Mouse (Mus musculus): ENCODE data around the gene Ston2.

Gene Ston2

DNA sequence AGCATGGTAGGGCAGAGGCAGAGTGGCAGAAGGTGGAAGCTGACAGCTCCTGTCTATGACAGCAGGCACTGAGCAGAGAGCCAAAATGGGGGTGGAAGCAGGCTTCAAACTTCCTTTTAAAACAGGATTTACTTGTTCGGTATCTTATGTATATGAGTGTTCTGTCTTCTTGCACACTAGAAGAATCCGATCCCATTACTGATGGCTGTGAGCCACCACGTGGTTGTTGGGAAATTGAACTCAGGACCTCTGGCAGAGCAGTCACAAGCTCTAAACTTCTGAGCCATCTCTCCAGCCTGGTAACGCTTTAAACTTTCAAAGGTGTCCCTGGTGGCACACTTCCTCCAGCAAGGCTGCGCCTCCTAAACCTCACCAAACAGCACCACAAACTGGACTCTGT is 85.4 kb downstream of the Ston2 start:
- DNase-seq (ENCODE audit: low spot score) = no peak

DNA sequence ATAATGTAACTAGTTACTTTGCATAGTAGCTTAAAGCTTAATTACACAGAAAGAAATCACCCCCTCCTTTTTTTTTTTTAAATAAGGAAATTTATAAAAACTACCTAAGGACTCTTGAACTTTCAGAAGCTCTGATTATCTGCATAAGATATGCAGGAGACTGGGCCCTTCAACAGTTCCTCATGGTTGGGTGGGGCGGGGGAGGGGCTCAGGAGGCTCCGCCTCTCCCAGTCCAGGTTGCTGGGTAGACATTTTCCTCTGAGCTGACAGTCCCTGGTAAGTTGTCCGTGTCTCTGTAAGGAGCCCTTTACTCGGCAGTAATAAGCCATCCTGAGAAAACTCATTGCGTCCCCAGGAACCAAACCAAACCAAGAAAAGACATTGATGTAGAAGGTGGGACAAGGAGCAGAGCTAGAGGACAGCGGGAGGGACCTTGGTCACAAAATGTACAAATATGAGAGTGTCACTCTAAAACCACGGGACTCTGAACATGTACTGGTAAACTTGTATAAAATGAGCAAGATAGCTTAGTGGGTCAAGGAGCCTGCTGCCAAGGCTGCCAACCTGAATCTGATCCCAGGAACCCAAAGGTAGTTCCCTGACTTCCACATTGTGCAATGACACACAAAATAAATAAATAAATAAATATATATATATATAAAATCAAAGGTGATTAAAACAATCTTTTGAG is 88.6 kb downstream of the Ston2 start:
- no peak for DNase-seq (ENCODE audit: low spot score)

DNA sequence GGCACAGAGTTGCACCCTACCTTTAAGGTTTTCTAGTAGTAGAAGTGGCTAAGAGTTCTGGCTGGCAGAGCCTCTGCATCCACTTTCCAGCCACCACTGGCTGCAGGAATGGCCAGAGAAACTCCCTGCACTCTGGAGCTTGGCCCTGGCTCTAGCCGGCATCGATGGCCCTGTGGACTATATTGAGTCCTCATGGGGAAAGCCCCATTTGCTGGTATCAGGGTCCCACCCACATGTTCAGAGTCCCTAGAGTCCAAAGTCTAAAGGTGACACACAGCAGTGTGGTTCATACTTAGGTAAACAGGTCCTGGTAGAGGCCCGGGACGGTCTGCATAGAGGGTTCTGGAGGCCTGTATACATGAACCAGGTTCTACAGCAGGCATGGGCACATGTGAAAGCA is 92.0 kb downstream of the Ston2 start:
- DNase-seq (ENCODE audit: low spot score) = no peak

DNA sequence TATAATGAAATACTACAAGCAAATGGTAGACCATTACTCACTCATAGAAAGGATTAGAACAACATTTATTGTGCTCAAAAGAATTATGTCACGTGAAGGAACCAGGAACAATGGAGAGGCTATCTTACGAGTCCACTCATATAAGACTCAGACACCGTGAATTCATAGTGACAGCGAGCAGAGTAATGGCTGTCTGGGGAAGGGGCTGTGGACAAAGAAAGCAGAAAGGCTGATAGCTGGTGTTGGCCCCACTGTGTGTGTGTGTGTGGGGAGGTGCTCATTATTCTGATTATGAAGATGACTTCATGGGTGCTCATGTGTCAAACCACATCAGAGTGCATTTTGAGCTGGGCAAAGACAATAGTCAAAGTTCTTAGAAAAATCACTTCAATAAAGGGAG is 92.4 kb downstream of the Ston2 start:
- DNase-seq (ENCODE audit: low spot score) = no peak

DNA sequence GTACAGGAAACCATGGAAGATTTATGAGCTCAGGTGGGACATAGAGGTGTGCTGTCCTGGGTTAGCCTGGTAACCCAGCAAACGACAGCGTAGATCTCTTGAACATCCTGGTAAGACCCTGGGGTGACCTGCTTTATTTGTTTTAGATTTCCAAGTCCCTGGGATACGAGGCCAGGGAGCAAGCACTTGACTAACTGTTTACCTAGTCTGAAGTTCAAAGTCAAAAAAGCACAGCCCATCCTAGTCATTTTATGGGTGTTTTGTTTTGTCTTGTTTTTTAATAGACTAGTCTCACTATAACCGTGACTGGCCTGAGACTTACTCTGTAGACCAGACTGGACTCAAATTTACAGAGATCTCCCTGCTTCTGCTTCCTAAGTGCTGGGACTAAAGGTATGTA is 93.4 kb downstream of the Ston2 start:
- DNase-seq (ENCODE audit: low spot score) = no peak

DNA sequence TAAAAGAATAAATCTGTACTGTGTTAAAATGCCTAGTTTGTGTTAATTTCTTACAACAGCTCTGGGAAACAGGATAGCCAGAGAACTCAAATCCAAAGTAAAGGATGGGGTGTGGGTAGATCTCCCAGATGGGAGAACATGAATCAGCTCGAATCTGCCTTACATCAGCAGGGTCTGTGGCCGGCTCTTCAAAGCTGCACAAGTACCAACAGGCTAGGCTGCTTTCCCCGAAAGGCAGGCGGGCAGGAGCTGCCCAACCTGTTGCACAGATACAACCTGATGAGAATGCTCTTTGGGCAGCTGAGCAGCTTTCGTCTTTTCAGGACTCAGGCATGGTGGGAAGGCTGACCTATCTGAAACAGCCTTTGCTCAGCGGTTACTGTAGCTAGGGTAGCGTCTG is 94.6 kb downstream of the Ston2 start:
- peak; percentile 57 for DNase-seq (ENCODE audit: low spot score)

DNA sequence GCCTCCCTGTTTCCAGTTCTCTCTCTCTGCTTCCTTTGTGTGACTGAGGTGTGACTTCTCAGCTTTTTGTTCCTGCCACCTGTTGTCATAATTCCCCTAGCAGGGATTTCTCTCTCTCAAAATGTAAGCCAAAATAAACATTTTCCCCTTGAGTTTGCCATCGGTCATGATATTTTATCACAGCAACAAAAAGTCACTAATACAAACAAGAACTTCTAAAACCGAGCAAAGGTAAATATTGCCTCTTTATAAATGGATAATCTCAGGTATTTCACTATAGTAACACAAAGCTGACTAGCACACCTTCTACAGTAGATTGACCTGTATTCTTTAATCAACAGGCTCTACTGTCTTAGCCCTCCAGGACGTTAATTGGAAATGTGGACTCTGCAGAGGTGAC is 95.2 kb downstream of the Ston2 start:
- no peak for DNase-seq (ENCODE audit: low spot score)

DNA sequence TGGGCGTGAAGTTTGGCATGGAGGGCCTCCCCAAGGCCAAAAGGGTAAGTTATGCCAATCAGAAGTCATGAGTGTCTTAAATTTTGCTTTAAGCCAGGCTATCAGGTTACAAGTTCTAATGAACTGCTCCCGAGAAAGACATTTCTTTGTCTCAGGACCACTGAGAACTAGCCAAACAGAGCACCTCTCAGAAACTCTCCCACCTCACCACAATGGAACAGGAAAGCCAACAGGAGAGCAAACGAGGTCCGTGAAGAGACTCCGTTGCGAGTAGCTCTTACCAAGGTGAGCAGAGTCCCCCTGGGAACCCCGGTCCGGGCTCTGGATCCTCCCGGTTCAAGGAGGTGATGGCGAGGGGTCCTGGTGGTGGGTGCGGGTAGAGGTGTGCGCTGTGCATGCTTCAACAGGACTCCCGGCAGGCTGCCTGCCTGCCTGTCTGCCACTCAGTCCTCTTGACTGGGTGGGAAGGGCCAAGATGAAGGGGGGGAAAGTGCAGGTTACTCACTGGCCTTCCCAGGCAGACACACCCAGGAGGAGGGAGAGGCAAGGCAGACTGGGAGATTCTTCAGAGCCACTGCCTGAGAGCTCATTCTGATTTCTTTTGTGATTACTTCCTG is 102.4 kb downstream of the Ston2 start:
- DNase-seq (ENCODE audit: low spot score) = no peak

DNA sequence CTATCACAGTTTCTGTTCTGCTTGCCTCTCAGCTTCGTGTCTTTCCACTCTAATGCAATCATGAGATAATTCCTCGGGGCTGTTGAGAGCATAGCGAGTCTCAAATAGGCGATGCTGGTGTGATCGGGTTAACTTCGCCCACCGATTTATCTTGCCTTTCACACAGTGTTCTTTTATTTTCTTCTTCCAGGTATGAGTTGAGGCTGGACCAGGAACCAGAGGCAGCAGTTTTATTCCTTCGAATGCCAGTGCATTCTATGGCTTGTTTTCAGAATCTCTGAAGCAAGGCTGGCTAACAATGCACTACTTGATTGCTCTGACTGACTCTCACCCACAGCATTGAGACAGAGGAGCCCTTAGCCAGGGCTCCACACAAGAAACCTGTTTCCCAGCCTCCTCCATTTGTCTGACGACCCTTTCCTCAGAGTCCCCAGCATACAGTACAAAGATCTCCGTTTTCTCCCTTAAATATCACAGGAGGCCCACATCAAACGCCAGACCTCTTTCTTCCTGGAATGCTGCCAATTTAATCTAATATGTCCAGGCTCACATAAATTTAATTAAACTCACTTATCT is 103.3 kb downstream of the Ston2 start:
- no peak for DNase-seq (ENCODE audit: low spot score)

DNA sequence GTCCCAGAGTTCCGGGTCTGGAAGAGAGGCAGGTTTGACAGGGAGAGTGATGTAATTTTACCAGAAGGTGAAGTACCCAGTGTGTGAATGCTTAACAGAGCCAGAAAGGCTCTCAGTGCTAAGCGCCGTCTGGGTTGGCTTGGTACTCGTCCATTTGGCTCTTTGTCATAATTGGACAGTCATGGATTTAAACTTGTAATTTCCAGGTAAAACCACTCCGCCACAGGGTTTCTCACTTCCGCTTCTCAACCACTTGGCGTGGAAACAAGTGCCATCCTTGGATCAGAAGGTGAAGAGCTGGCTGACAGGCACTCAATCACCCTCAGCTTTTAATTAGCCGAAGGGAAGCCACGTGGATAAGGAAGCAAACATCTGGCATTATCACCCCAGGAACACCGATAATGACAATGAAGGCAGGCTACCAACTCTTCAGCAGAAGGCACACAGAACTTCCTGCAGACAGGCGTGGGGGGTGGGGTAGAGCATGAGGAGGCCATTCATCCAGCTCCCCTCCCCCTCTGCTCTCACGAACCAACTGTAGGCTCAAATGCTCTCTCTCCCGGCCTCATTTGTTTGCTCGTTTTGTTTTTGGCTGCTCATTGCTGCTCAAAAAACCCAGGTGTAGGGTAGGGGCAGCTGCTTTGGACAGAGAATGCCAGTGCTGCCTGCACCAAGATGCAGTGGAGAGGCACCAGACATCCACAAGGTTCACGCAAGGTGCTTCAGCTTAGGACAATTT is 103.9 kb downstream of the Ston2 start:
- DNase-seq (ENCODE audit: low spot score) = no peak

DNA sequence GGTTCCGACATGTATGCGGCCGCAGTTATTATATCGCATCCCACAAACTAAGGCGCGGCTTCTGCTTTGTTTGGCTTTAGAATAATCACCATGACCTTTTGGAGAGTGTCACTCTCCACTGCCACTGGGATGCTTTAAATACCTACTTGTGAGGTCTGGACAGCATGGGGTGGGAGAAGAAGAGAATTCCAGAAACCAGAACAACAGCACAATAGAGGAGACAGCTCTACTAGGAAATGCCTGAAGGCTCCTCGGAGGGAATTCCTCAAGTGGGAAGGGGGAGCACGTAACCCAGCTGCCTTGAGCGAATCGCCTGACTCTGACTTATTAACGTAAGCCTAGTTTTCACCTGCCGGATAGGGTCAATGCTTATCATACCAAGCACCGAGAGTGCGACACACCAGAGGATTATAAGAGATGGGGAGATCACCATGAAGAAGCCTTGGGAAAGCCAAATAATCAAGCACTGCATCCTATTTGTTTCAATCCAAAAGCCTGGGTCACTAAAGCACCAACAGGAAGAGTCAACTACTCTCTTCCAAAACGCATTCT is 104.6 kb downstream of the Ston2 start:
- DNase-seq (ENCODE audit: low spot score) = no peak

DNA sequence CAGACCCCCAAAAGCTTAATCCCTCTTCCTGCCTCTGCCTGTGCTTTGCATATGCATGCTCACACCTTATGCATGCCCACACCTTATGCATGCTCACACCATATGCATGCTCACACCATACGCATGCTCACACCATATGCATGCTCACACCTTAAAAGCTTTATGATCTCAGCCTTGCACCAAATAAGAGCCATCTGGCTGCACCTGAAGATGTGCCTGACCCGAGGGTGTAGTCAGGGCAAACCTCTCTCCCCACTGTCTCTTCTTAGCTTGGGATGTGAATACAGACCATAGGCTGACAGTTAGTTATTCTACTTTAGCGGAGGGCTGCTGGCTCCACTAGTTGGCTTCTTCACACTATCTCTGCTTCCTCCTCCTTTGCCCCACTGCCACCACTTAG is 105.1 kb downstream of the Ston2 start:
- no peak for DNase-seq (ENCODE audit: low spot score)

DNA sequence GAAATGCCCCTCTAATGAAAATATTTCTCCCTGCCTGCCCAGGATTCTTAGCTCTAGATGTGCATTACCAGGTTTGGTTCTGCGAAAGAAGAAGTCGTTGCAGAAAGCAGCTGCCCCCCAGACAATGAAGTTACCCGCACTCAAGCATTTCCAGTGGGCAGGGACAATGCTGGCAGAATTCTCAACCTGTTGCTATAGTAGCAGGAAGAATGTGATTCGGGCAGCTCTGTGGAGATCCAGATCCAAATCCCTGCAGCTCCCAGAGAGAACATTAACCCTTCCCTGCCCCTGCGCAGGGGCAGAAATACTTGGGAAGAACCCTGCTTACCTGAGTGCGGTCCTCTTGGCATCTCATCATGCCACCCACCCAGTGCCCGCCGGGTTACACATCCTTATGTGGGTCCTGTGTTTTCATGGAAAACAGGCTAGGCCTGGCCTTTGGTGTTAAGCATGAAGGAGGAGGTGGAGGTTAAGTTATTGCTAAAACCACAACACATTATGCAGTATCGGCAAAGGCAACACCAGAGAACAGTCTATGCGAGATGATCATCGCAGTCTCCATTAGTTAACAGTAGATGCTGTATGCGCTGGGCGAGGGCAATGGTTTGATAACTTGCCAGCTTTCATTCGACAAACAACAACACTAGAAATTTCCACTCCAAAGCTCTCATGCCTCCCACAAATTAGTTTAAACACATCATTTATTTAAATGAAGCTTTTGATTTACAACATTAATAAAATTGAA is 108.7 kb downstream of the Ston2 start:
- DNase-seq (ENCODE audit: low spot score) = no peak

DNA sequence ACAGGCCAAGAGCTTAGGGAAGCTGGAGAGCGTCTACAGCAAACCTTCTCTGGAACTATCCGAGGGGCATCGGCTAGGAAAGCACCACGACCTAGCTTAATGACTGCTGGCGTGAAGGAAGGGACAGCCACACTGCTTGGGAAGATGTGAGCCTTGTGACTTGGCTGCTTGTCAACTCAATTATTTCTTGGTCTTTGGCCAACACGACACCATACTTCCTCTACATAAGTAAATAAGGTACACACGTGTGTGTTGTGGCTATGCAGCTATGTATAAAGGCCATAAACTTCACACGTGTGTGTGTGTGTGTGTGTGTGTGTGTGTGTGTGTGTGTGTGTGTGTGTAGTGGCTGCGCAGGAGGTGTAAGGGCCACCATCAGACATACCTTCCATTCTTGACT is 112.2 kb downstream of the Ston2 start:
- no peak for DNase-seq (ENCODE audit: low spot score)

DNA sequence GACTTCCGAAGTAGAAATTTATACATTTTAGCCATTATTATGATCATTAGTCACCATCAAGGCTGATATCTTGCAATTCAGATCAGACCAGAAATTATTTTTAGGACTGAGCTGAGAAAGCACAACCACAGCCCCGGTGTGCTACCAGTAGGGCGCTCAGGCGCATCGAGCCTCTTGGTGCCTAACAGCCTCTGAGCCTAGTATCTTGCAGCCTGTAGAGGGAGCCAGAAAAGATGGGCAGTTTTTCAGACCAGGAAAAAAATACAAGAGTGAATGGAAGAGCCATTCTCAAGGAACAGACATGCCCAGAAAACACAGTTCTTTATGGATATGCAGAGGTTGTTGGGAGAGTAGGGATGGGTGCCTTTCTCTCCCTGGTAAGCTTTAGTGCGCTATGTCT is 115.0 kb downstream of the Ston2 start:
- no peak for DNase-seq (ENCODE audit: low spot score)

DNA sequence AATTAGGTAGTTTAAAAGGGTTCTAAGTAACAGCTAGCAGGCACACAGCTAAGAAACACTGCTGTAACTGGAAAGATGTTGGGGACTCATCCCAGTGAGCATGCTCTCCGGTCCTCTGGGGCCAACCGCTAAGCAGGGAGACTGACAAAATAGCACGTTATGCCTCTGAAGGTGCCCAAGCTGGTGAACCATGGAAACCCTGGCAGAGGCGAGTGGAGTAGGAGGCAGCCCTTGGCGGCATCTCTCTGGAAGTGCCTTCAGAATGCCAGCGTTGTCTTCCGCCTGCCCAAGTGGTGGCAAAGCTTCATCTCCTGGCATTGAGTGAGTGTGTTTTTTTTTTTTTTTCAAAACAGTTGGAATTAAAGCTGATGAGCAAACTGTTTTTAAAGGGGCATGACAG is 115.7 kb downstream of the Ston2 start:
- DNase-seq (ENCODE audit: low spot score) = no peak

DNA sequence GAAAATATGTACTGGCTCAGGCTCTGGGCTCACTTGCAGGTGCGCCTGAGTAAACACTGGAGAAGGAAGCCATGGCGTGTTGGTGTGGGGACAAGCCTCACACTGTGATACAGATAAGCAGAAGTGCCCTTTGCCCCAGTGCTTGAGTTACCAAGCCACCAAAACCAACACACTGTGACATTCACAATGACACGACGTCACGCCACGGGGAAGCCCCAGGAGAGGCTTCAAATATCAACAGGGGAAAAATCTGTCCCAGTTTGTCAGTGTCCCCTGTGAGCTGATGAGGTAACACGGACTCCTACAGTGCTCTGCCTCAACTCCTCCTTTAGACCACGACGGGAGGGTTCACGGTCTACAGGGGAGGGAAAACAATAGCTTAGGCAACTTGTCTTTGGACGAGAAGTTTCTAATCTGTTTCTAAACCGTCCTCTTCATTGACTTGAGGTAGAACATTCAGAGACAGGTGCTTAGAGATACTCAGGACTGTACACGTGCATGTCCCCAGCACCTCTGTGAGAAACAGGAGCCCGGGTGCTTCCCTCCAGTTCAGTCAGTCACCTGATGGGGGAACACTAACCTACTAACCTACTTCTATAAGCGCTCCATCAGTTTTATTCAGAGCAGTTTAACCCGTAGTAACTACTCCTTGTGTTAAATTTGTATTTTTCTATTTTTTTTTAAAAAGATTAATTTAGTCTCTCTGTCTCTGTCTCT is 119.5 kb downstream of the Ston2 start:
- no peak for DNase-seq (ENCODE audit: low spot score)

DNA sequence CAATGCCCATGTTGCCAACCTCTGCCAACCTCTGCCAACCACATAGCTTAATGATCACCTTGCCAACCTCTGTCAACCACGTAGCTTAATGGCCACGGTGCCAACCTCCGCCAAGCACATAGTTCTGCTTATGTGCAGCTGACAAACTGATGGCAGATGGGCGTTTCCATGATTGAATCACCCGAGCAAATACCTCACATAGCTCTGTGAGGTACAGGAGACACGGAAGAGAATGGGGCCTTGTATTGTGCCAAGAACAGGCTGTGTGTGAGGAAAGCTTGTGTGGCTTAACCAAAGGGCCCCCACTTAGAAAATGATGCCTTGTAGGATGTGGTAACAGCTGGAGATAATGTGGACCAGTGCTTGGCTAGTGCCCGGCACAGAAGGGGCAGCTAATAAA is 120.4 kb downstream of the Ston2 start:
- DNase-seq (ENCODE audit: low spot score) = no peak

DNA sequence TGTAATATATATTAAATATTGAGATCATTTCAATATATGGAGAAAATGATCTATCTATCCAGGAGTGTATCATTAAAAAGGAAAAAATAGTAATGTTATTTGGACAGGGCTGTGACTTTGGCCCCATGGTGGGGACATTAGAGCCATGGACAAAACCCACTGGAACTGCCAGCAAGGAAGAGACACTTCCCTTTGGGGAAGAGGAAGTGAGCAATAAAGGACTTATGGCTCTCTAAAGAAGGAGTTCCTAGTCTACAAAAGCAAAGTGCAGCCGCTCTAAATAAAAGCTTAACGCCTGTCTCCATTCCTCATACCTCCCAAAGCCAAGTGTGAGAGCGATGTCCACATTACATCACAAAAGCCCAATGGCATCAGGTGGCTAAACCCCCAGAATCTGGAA is 121.6 kb downstream of the Ston2 start:
- no peak for DNase-seq (ENCODE audit: low spot score)

DNA sequence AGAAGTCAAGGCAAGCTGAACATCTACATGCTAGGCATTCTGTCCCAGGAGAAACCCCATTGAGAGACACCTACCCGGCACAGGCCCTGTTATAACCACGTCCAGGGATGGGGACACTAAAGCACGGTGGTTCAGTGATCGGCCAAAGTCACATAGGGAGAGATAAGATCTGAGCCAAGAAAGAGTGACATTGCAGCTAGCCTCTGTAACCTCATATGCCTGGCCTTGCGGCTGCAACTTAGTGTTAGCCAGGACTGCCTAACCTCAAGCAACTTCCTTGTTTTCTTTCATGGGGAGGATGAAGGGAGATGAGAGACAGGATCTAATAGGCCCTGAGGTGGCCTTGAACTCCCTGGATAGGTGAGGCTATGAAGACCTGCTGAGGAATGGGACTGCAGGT is 122.8 kb downstream of the Ston2 start:
- no peak for DNase-seq (ENCODE audit: low spot score)

DNA sequence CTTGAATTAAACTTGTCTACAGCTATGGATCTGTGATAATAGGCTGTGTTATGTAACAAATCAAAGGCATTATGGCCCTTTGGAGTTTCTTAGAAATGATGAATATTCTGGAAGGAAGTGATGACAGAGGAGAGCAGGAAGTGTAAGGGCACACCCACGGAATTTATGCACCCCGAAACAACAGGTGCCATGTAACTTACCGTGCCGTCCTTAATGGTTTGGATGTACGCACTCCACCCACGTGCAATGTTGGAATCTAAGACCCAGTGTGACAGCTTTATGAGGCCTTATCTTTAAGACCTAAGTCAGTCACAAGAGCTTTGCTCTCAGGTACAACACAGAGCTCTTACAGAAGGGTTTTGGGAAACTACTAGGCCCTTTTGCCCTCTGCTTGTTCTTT is 124.9 kb downstream of the Ston2 start:
- DNase-seq (ENCODE audit: low spot score) = no peak

DNA sequence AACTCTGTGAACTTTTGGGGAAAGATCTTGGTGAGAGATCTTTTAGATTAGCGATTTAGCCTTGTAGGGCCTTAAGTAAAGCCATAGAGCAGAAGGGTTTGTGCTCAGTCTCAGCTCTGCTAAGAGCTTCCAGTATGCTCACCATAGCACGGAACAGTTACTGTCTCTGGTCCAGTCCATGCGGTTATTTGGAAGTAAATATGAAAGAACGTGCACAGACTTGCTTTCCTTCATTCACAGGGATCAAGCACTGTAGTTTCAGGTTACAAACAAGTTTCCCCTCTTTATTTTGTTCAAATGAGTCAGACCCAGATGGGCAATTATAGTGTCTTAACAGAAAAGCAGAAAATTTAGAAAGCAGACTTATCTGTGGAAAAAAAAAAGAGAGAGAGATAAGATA is 125.3 kb downstream of the Ston2 start:
- no peak for DNase-seq (ENCODE audit: low spot score)
